Mouse (Mus musculus): ENCODE measurements around the gene Gm20403.
"Not testable (repeated sequence)": the region's sequence is repeated elsewhere in the genome, so short reads cannot be mapped to it uniquely, and the experiment has no call there.

The Gm20403 gene

GRCm38 (mm10) chr12:54993246-54994067 is 7.1 kb upstream of the Gm20403 start:
- no peak for DNase-seq (ENCODE audit: low spot score)

DNA sequence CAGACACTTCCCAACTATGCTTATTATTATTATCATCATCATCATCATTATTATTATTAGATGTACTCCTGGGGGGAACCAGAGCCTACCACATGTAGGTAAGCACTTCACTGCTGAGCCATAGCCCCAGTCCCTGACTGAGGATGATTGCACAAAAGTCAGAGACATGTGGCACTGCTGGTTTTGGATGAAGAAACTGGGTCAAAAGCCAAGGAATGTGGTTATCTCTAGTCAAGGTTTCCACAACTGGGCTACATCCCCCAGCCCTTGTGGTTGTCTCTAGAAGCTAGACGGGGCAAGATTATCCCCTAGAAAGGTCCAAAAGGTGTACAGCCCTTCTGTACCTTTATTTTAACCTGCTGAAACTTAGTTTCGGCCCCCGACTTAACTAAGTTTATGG is 6.5 kb upstream of the Gm20403 start:
- no peak for DNase-seq (ENCODE audit: low spot score)

DNA sequence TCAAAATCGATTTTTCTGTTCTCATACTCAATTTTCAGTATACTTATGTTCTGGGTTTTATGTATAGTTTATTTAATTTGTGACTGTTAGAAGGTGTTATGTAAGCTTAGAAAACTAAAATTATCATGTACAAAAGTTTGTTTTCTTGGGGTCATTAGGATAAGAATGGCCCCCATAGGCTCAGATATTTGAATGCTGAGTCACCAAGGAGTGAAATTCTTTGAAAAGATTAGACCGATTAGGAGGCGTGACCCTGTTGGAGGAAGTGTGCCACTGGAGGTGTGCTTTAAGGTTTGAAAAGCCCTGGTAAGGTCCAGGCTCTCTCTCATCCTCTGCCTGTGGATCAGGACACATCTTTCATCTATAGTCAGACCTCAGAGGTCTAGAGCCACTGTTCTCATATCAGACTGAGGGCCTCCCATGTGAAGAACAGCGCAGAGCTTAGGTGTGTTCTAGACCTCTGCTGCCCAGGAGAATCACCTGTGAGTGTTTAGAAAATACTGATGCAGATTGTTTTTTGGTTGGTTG is 2.1 kb upstream of the Gm20403 start:
- DNase-seq (ENCODE audit: low spot score): no peak

- DNase-seq (ENCODE audit: low spot score): no peak
Observed at GRCm38 (mm10) chr12:54987156-54987555, 827 bp upstream of the Gm20403 start.

DNA sequence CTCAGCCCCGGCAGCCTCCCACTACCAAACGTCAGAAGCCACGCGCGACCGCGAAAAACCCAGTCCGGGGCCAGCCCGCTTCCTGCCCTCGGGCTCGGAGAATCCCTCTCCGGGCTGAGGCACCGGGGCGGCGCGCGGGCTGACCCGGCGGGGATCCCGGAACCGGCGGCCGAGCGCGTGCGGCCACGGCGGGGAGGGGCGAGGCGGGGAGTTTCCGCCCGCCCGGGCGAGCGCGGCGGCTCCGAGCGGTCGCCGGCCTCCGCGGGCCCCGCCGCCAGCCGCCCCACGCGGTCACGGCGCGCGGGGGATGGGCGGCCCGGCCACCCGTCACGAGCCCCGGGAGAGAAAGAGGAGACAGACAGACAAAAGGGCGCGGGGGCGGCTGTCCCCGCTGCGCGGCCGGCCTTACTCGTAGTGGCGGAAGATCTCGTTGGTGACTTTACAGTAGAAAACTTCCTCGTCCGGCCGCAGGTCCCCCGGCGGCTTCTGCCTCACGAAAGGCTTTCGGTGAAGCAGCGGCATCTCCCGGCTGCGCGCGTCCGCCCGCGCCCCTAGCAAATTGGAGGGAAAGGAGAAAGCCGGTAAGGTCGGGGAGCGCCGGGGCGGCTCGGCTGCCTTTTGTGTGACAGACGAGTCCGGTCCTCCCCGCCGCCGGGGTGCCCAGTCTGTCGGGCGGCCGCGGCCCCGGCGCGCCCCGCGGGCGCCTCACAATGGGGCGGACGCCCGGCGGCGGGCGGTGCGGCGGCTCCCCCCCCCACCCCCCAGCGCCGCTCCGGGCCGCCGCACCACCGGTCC is 875 bp downstream of the Gm20403 start:
- peak; percentile 64 for DNase-seq (ENCODE audit: low spot score)

DNA sequence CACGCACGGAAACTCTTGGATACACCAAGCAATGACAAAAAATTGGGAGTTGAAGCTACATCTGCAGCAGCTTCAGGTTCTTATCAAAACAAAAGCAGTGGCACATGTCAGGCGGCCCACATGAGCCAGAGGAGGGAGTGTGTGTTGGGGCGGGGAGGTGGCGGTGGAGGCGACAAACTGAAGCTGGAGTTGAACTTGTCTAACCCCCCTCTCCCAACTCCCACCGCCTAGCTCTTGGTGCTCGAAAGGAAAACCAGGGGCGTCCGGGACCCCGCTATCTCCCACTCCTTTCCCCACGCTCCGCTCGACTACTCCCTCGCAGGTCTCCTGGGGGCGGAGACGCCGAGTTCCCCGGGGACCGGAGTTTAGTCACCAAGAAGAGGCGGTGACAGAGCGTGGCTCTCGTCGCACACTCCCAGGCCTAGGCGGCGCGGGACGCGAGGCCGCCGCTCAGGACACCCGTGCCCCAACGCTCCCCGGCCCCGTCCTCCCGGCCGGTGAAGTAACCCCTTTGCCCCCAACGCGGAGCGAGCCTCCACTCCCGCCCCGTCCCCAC is 1.6 kb downstream of the Gm20403 start:
- DNase-seq (ENCODE audit: low spot score): peak; percentile 58

DNA sequence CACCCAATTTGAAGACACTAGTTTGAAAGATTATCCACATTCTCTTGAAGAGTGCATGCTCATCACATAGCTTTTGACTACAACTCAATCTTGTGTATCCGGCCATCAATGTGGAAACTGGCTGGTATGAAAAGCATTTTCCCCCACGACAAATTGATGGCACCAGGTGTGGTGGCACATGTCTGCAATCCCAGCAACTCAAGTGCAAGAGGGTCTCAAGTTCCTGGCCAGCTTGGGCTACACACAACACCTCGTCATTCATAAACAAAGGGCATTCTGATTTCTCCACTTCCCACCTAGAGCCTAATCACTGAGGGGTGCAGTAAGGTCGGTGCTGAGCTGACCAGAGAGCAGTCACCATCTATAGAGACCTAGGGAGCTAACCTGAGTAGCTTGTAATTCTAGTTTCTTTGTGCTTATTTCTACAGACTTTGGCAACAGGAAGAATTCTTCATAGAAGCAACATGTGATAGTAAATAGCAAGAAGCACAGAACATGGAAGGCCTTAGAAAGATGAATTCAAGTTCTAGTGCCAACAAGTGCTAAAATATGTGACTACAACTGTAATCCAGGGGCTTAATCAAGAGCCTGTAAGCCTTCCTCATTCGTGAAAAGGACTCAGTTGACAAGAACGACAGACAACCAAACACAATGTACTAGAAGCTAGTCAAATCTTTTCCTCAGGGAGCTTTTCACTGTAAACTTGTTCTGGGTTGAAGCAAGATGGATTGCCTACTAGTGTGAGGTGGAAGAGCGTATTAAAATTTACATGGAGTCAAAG is 3.2 kb downstream of the Gm20403 start:
- no peak for DNase-seq (ENCODE audit: low spot score)

DNA sequence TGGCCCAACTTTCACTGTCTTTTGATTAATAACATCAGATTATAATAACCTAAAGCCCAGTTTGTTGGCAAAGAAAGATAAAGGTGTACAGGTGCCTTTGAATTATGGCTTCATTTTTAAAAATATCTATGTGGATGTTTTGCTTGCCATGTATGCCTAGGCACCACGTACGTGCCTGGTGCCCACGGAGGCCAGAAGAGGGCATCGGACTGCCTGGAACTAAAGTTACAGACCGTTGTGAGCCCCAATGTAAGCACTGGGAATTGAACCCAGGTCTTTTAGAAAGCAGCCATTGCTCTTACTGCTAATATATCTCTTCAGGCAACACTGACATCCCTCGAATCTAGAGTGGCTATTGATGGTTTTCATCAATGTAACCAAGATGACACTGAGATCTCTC is 4.4 kb downstream of the Gm20403 start:
- DNase-seq (ENCODE audit: low spot score): no peak

DNA sequence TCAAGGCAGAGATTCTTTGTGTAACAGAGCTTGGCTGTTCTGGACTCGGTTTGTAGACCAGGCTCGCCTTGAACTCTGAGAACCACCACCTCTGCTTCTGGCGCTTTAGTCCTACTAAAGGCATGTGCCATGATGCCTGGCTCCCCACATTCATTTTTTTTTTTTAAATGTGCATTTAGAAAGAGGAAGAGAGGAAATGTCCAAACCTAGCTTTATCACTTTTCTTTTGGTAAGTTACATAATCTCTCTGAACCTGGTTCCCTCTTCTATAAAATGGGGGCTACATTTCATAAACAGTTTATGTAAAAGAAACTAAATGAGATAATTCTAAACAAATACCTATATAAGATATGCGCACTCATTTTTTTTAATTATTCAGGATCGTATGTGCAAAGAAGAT is 5.4 kb downstream of the Gm20403 start:
- DNase-seq (ENCODE audit: low spot score): no peak

DNA sequence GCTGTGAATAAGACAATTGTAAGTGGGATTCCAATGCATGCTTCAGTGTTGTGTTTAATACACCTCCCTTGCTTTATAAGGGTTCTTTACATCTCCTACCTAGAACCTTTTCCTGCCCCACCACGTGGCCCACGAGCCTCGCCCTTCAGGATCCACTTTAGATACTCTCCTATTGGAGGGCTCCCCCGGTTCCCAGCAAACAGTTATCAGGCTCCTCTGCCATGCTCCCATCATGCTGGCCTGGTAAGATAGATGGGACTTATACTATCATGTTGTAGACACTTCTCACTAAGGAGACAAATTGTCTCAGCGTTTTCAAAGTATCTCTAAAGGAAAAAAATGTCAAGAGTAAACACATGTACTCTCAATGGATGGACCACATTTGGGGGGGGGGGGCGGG is 5.8 kb downstream of the Gm20403 start:
- no peak for DNase-seq (ENCODE audit: low spot score)

DNA sequence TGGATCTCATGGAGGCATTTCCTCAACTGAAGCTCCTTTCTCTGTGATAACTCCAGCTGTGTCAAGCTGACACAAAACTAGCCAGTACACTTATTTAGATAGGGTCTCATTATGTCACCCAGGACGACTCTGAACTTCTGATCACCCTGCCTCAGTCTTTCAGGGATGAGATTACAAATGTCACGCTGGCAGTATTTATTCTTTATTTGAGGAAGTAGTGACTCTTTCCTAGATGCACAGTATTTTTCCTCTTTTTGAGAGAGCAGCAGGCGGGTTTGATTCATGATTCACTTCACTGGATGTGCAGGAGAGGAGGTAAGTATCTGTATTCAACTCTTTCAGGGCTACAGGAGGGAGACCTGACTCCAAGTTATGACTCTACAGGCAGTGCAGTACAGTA is 17.3 kb downstream of the Gm20403 start:
- no peak for DNase-seq (ENCODE audit: low spot score)

- no peak for DNase-seq (ENCODE audit: low spot score)
Observed at GRCm38 (mm10) chr12:54965532-54966160, 20.7 kb downstream of the Gm20403 start.

GRCm38 (mm10) chr12:54959569-54959968 is 26.8 kb downstream of the Gm20403 start:
- DNase-seq (ENCODE audit: low spot score): no peak

DNA sequence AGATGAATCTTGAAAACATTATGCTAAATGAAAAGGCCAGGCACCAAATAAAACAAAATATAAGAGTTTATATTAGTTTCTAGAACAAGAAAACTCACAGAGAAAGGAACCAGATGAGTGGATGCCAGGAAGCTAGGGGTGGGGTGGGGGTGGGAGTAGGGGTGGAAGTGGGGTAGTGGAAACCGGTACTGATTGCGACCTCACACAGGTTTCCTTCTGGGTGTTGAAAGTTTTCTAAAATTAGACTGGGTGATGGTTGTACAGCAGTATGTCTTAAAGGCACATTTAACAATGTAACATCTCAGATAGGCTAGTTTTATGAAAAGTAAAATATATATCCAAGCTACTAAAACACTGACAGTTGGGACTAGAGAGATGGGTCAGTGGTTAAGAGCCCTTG is 29.4 kb downstream of the Gm20403 start:
- no peak for DNase-seq (ENCODE audit: low spot score)

DNA sequence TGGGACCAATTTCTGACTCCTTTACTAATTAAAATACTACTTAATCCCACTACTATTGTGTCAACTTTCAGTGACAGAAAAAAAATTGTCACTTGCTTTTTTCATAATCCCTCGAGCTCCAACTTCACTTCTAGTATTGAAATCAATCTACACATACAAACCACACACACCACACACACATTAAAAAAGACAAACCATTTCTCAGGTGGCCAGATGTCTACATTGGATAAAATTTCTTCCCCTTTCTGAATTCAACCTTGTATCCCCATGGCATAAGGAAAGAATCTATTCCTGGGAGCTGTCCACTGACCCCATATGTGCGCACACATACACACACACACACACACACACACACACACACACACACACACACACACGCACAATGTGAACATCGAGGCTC is 29.9 kb downstream of the Gm20403 start:
- no peak for DNase-seq (ENCODE audit: low spot score)

- DNase-seq (ENCODE audit: low spot score): no peak
Observed at GRCm38 (mm10) chr12:54946116-54946515, 40.2 kb downstream of the Gm20403 start.

GRCm38 (mm10) chr12:54942586-54943157 is 43.7 kb downstream of the Gm20403 start:
- DNase-seq (ENCODE audit: low spot score): not testable (repeated sequence)

DNA sequence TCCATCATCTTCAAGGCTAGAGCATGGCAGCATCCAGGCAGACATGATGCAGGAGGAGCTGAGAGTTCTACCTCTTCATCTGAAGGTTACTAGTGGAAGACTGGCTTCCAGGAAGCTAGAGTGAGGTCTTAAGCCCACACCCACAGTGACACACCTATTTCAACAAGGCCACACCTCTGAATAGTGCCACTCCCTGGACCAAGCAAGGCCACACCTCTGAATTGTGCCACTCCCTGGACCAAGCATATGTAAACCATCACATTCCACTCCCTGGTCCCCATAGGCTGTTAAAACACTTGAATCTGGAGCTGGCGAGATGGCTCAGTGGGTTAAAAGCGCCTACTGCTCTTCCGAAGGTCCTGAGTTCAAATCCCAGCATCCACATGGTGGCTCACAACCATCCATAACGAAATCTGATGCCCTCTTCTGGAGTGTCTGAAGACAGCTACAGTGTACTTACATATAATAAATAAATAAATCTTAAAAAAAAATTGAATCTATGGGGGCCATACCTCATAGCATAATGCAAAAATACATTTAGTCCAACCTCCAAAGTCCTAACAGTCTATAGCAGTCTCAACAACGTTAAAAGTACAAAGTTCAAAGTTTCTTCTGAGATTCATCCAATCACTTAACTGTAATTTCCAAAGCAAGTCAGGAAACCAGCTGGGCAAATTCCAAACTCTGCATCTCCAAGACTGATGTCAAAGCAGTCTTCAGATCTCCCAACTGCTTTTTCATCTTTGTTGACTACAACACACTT is 48.6 kb downstream of the Gm20403 start:
- DNase-seq (ENCODE audit: low spot score): not testable (repeated sequence)

All from ovary, postnatal 36 days (tissue).